11 mouse cellular contexts compared by ENCODE assay signal in genomic region chr4:83742806-83743460, GRCm38 (mm10).
A peak's percentile ranks its signal among the peaks of the same experiment; 100 is the strongest.
DNase-seq lines count a peak whose midpoint lies in the region; ATAC-seq and TF ChIP-seq lines count a peak whose summit lies in the region.
"Had no signal": no experiment of that assay in that cellular context is flagged by ENCODE, and none has a peak within 500 bp of the region (broad histone marks: within the 10 kb centered on the region; RNA-seq: fewer than 3 reads in every experiment).

No protein-coding gene starts in this region.

- H3K4me3 ChIP-seq in forebrain, postnatal 0 days (ENCODE audit: low read depth, low read length) = 0 out of 2 replicates have a peak overlapping the region, but pooled peaks have one; percentile 6
- H3K4me3 ChIP-seq in midbrain, embryonic 13.5 days (replicated peaks) = peak overlapping the region; percentile 19
- H3K4me3 ChIP-seq: heart, embryonic 10.5 days had no signal

- DNase-seq in embryo, embryonic 10 days (ENCODE audit: low spot score) = peak; percentile 29
- no peak for DNase-seq in embryo, embryonic 9.5 days (ENCODE audit: extremely low spot score)
- DNase-seq in MN1 (ENCODE audit: low spot score) = peak; percentile 42
- DNase-seq in forebrain, postnatal 0 days = peak; percentile 24
- no peak for DNase-seq in cerebellum, adult 9-11 months
- no peak for DNase-seq in gastrocnemius, adult 8-10 months (ENCODE audit: low spot score in 2 of 2)
- no peak for DNase-seq in thymus, postnatal 0 days (ENCODE audit: low spot score)
- DNase-seq: kidney, postnatal 4 days had no signal

- no peak overlapping the region for H3K27ac ChIP-seq in forebrain, postnatal 0 days (ENCODE audit: low read depth, low read length)
- H3K27ac ChIP-seq in midbrain, embryonic 13.5 days = peak overlapping the region; percentile 30
- H3K27ac ChIP-seq: heart, embryonic 10.5 days; stomach, postnatal 0 days had no signal

- no peak for TF ChIP-seq CTCF in forebrain, postnatal 0 days (IDR thresholded peaks at IDR 0.05; ENCODE audit: low read depth)

- no peaks in the 10 kb centered on the region for H3K27me3 ChIP-seq in forebrain, postnatal 0 days (ENCODE audit: insufficient read depth, low read length)
- no peaks in the 10 kb centered on the region for H3K27me3 ChIP-seq in midbrain, embryonic 13.5 days

- WGBS in forebrain, postnatal 0 days = 14% methylated on average over 12 of the region's 12 CpGs
- 20% methylated on average over 12 of the region's 12 CpGs for WGBS in midbrain, embryonic 13.5 days

- H3K9ac ChIP-seq in forebrain, postnatal 0 days = 0 out of 2 replicates have a peak overlapping the region, but pooled peaks have one; percentile 33
- H3K9ac ChIP-seq in midbrain, embryonic 13.5 days (replicated peaks) = no peak overlapping the region

- H3K9me3 ChIP-seq in forebrain, postnatal 0 days (ENCODE audit: low read length) = no peaks in the 10 kb centered on the region
- H3K9me3 ChIP-seq in midbrain, embryonic 13.5 days = no peaks in the 10 kb centered on the region
- H3K9me3 ChIP-seq: heart, embryonic 10.5 days had no signal

- peak overlapping the region; percentile 45 for H3K4me2 ChIP-seq in forebrain, postnatal 0 days (ENCODE audit: low read depth)
- H3K4me2 ChIP-seq in midbrain, embryonic 13.5 days (replicated peaks) = peak overlapping the region; percentile 39

- H3K36me3 ChIP-seq in forebrain, postnatal 0 days (ENCODE audit: insufficient read depth) = no peaks in the 10 kb centered on the region
- no peaks in the 10 kb centered on the region for H3K36me3 ChIP-seq in midbrain, embryonic 13.5 days
- H3K36me3 ChIP-seq: heart, embryonic 10.5 days had no signal

- H3K4me1 ChIP-seq in forebrain, postnatal 0 days (ENCODE audit: insufficient read depth) = 0 out of 2 replicates have a peak, but pooled peaks cover 2% of the 10 kb centered on the region
- peaks cover 15% of the 10 kb centered on the region for H3K4me1 ChIP-seq in midbrain, embryonic 13.5 days (replicated peaks)
- H3K4me1 ChIP-seq: heart, embryonic 10.5 days had no signal

- ATAC-seq in forebrain, postnatal 0 days = peak; percentile 40
- ATAC-seq in midbrain, embryonic 13.5 days = peak; percentile 80

Comparison
In these comparisons a context has a peak if more than half of its experiments do, and no peak if none do; other contexts are left out.
1. DNase-seq: peak in embryo, embryonic 10 days (single experiment), MN1 (single experiment) and forebrain, postnatal 0 days (single experiment); none in embryo, embryonic 9.5 days (single experiment), cerebellum, adult 9-11 months (single experiment), gastrocnemius, adult 8-10 months (0 of 2) and thymus, postnatal 0 days (single experiment).